ENCODE assay signal across 24 mouse cellular contexts in the genomic region with DNA sequence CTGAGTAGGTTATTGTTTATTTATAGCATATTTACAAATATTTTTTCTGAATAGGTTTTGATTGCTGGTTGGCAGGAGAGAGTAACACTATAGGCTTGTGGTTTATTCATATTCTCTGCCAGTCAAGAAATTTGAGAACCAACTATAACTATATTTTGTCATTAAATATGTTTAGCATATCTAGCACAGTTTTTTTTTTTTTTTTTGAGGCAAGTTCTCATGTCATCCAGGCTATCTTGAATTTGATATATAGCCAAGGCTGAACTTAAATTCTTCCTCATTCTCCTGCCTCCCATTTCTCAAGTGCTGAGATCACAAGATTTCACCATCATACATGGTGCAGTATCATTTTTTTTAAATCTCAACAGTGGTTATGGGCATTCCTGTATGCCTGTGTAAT.
"Had no signal": no experiment of that assay in that cellular context is flagged by ENCODE, and none has a peak within 500 bp of the region (broad histone marks: within the 10 kb centered on the region; RNA-seq: fewer than 3 reads in every experiment).

No protein-coding gene starts in this region.

- DNase-seq: kidney, adult 2 months; kidney, postnatal 25 days; layer of hippocampus, adult 9-11 months; liver; lung, adult 18-20 months; lung, postnatal 10 days; lung, postnatal 36 days; right cerebral cortex, adult 18-20 months; right cerebral cortex, postnatal 14 days; right cerebral cortex, postnatal 4 days; thymus, adult 2 months; thymus, postnatal 14 days; thymus, postnatal 4 days had no signal

- H3K27me3 ChIP-seq: lung, embryonic 15.5 days had no signal

- ATAC-seq: liver, embryonic 12.5 days; midbrain, embryonic 15.5 days had no signal

- H3K9me3 ChIP-seq: limb, embryonic 12.5 days; liver, embryonic 12.5 days; liver, embryonic 15.5 days; lung, embryonic 15.5 days; midbrain, embryonic 10.5 days; midbrain, embryonic 15.5 days had no signal

- H3K27ac ChIP-seq: kidney, postnatal 0 days; layer of hippocampus, adult 2 months; left cerebral cortex, adult 2 months; limb, embryonic 12.5 days; liver, embryonic 12.5 days; liver, embryonic 15.5 days; lung, embryonic 15.5 days; midbrain, embryonic 10.5 days; midbrain, embryonic 15.5 days; stomach, postnatal 0 days had no signal

- H3K36me3 ChIP-seq: limb, embryonic 12.5 days; liver, embryonic 15.5 days; lung, embryonic 15.5 days; midbrain, embryonic 15.5 days had no signal

- H3K4me2 ChIP-seq: limb, embryonic 12.5 days; liver, embryonic 12.5 days; liver, embryonic 15.5 days; lung, embryonic 15.5 days had no signal

- H3K9ac ChIP-seq: limb, embryonic 12.5 days; liver, embryonic 12.5 days; liver, embryonic 15.5 days; lung, embryonic 15.5 days; midbrain, embryonic 15.5 days had no signal

- H3K4me3 ChIP-seq: left cerebral cortex, adult 2 months; limb, embryonic 12.5 days; liver, embryonic 12.5 days; liver, embryonic 15.5 days; lung, embryonic 15.5 days; megakaryocyte, embryonic 14.5 days; midbrain, embryonic 10.5 days; midbrain, embryonic 15.5 days had no signal
